Mouse (Mus musculus): ENCODE measurements around the gene Gpr62.

Gene Gpr62

GRCm38 (mm10) chr9:106454888-106455681, 10.7 kb downstream of the Gpr62 start:
- no peak for DNase-seq

GRCm38 (mm10) chr9:106454071-106454761, 11.5 kb downstream of the Gpr62 start:
- no peak for DNase-seq

- peak; percentile 89 to 90 for DNase-seq
Measured at GRCm38 (mm10) chr9:106453271-106454070, 12.3 kb downstream of the Gpr62 start, which contains the start of gene Pcbp4. Pcbp4 (plus strand) TSS chr9:106453291.

- peak; percentile 79 to 80 for DNase-seq
Measured at GRCm38 (mm10) chr9:106452821-106453220, 12.9 kb downstream of the Gpr62 start.

GRCm38 (mm10) chr9:106452351-106452750, 13.4 kb downstream of the Gpr62 start:
- no peak for DNase-seq

- DNase-seq: no peak
Measured at GRCm38 (mm10) chr9:106451899-106452298, 13.8 kb downstream of the Gpr62 start.

GRCm38 (mm10) chr9:106451298-106451697, 14.4 kb downstream of the Gpr62 start:
- DNase-seq: no peak

GRCm38 (mm10) chr9:106450661-106451060, 15.1 kb downstream of the Gpr62 start:
- peak; percentile 88 to 90 for DNase-seq

- no peak for DNase-seq
Measured at GRCm38 (mm10) chr9:106449947-106450346, 15.8 kb downstream of the Gpr62 start.

GRCm38 (mm10) chr9:106448498-106449031, 17.2 kb downstream of the Gpr62 start:
- DNase-seq: peak; percentile 79 to 83

GRCm38 (mm10) chr9:106447951-106448350, 17.8 kb downstream of the Gpr62 start:
- DNase-seq: peak in 1 of 2 experiments; percentile 60

- DNase-seq: peak; percentile 98
Measured at GRCm38 (mm10) chr9:106447348-106447747, 18.4 kb downstream of the Gpr62 start, which contains the start of the genes Abhd14b and Abhd14a. Abhd14b (plus strand) TSS chr9:106447459. Abhd14a (minus strand) TSS chr9:106447678.

GRCm38 (mm10) chr9:106444836-106445235, 20.9 kb downstream of the Gpr62 start:
- DNase-seq: peak; percentile 74 to 84

GRCm38 (mm10) chr9:106442680-106443079, 23.1 kb downstream of the Gpr62 start:
- no peak for DNase-seq

GRCm38 (mm10) chr9:106436566-106436965, 29.2 kb downstream of the Gpr62 start:
- DNase-seq: no peak

GRCm38 (mm10) chr9:106433389-106433788, 32.3 kb downstream of the Gpr62 start:
- DNase-seq: no peak

GRCm38 (mm10) chr9:106430015-106430264, 35.8 kb downstream of the Gpr62 start:
- DNase-seq: no peak

- peak; percentile 94 to 97 for DNase-seq
Measured at GRCm38 (mm10) chr9:106429221-106430014, 36.3 kb downstream of the Gpr62 start, which contains the start of gene Rpl29. Rpl29 (plus strand) TSS chr9:106429454.

- DNase-seq: no peak
Measured at GRCm38 (mm10) chr9:106428719-106429220, 37.0 kb downstream of the Gpr62 start.

GRCm38 (mm10) chr9:106421865-106422160, 43.9 kb downstream of the Gpr62 start:
- DNase-seq: peak; percentile 81 to 90

- no peak for DNase-seq
Measured at GRCm38 (mm10) chr9:106421033-106421864, 44.5 kb downstream of the Gpr62 start.

All from kidney, adult 8-10 months (tissue).